Comparison of ENCODE assay signal across 18 mouse cellular contexts in genomic region chr7:34946269-34946925, GRCm38 (mm10). TPM values are rescaled to one million over a fixed set of nuclear protein-coding genes. Genes with fewer than 3 reads are reported as not detected.
A peak's percentile ranks its signal among the peaks of the same experiment; 100 is the strongest.
DNase-seq lines count a peak whose midpoint lies in the region; ATAC-seq and TF ChIP-seq lines count a peak whose summit lies in the region.
"Had no signal": no experiment of that assay in that cellular context is flagged by ENCODE, and none has a peak within 500 bp of the region (broad histone marks: within the 10 kb centered on the region; RNA-seq: fewer than 3 reads in every experiment).

No protein-coding gene starts in this region.

- H3K4me3 ChIP-seq in hindbrain, embryonic 10.5 days, result no peak overlapping the region
- no peak overlapping the region for H3K4me3 ChIP-seq in hindbrain, embryonic 14.5 days (replicated peaks; ENCODE audit: low read length)
- no peak overlapping the region for H3K4me3 ChIP-seq in midbrain, embryonic 14.5 days (replicated peaks; ENCODE audit: low read depth, low read length)
- H3K4me3 ChIP-seq in kidney, embryonic 14.5 days (ENCODE audit: low read length), result no peak overlapping the region
- H3K4me3 ChIP-seq: kidney, embryonic 15.5 days; left cerebral cortex, adult 2 months; liver, embryonic 12.5 days had no signal

- TF ChIP-seq POLR2A in brain, embryonic 14.5 days (IDR thresholded peaks at IDR 0.05; ENCODE audit: borderline replicate concordance, extremely low read depth, insufficient read depth, insufficient read length, poor library complexity, severe bottlenecking), result no peak

- H3K9ac ChIP-seq in hindbrain, embryonic 14.5 days, result no peak overlapping the region
- H3K9ac ChIP-seq in midbrain, embryonic 14.5 days (replicated peaks; ENCODE audit: low read length), result no peak overlapping the region
- no peak overlapping the region for H3K9ac ChIP-seq in kidney, embryonic 14.5 days (ENCODE audit: low read depth, low read length)
- H3K9ac ChIP-seq: kidney, embryonic 15.5 days; liver, embryonic 12.5 days; lung, embryonic 14.5 days had no signal

- H3K4me2 ChIP-seq in hindbrain, embryonic 14.5 days (replicated peaks), result no peak overlapping the region
- H3K4me2 ChIP-seq in midbrain, embryonic 14.5 days (ENCODE audit: low read length), result no peak overlapping the region
- H3K4me2 ChIP-seq in kidney, embryonic 14.5 days (replicated peaks; ENCODE audit: low read depth, low read length), result no peak overlapping the region
- H3K4me2 ChIP-seq: kidney, embryonic 15.5 days; liver, embryonic 12.5 days; lung, embryonic 14.5 days had no signal

- 75% methylated on average over 7 of the region's 7 CpGs for WGBS in hindbrain, embryonic 10.5 days
- WGBS in hindbrain, embryonic 14.5 days, result 35% methylated on average over 7 of the region's 7 CpGs
- WGBS in midbrain, embryonic 14.5 days, result 12% methylated on average over 7 of the region's 7 CpGs
- 92% methylated on average over 7 of the region's 7 CpGs for WGBS in kidney, embryonic 14.5 days

- no peak; the same call in 1 of the 2 replicates for ATAC-seq in hindbrain, embryonic 14.5 days (ENCODE audit: low FRiP score)
- ATAC-seq in midbrain, embryonic 14.5 days (ENCODE audit: low FRiP score, low TSS enrichment), result peak; percentile 71; the same call in 1 of the 2 replicates
- ATAC-seq in kidney, embryonic 14.5 days (ENCODE audit: low FRiP score, low TSS enrichment), result no peak
- ATAC-seq: intestine, embryonic 16.5 days; liver, embryonic 12.5 days had no signal

- H3K4me1 ChIP-seq in hindbrain, embryonic 10.5 days (replicated peaks), result peaks cover 16% of the 10 kb centered on the region
- H3K4me1 ChIP-seq in hindbrain, embryonic 14.5 days (replicated peaks; ENCODE audit: control insufficient read depth, insufficient read depth, low read length), result peaks cover 3% of the 10 kb centered on the region
- H3K4me1 ChIP-seq in midbrain, embryonic 14.5 days (ENCODE audit: control insufficient read depth, insufficient read depth, low read length), result peaks cover 27% of the 10 kb centered on the region
- no peaks in the 10 kb centered on the region for H3K4me1 ChIP-seq in kidney, embryonic 14.5 days (ENCODE audit: control insufficient read depth, insufficient read depth, low read length)
- H3K4me1 ChIP-seq: kidney, embryonic 15.5 days; liver, embryonic 12.5 days had no signal

- H3K27ac ChIP-seq in hindbrain, embryonic 10.5 days, result peak overlapping the region; percentile 64; the same call in 1 of the 2 replicates
- no peak overlapping the region for H3K27ac ChIP-seq in hindbrain, embryonic 14.5 days
- peak overlapping the region; percentile 75 for H3K27ac ChIP-seq in midbrain, embryonic 14.5 days (replicated peaks; ENCODE audit: low read depth, low read length)
- no peak overlapping the region for H3K27ac ChIP-seq in kidney, embryonic 14.5 days (ENCODE audit: low read depth, low read length)
- H3K27ac ChIP-seq: kidney, embryonic 15.5 days; left cerebral cortex, adult 2 months; liver, embryonic 12.5 days had no signal

- no peaks in the 10 kb centered on the region for H3K9me3 ChIP-seq in hindbrain, embryonic 10.5 days
- no peaks in the 10 kb centered on the region for H3K9me3 ChIP-seq in hindbrain, embryonic 14.5 days (ENCODE audit: control insufficient read depth, low read length)
- no peaks in the 10 kb centered on the region for H3K9me3 ChIP-seq in midbrain, embryonic 14.5 days (ENCODE audit: control insufficient read depth, low read length)
- no peaks in the 10 kb centered on the region for H3K9me3 ChIP-seq in kidney, embryonic 14.5 days (ENCODE audit: control insufficient read depth, low read length)
- H3K9me3 ChIP-seq: kidney, embryonic 15.5 days; liver, embryonic 12.5 days had no signal

- no peaks in the 10 kb centered on the region for H3K27me3 ChIP-seq in hindbrain, embryonic 10.5 days (ENCODE audit: insufficient read depth, poor library complexity, severe bottlenecking)
- H3K27me3 ChIP-seq in hindbrain, embryonic 14.5 days (ENCODE audit: control insufficient read depth, insufficient read depth, low read length), result no peaks in the 10 kb centered on the region
- no peaks in the 10 kb centered on the region for H3K27me3 ChIP-seq in midbrain, embryonic 14.5 days (ENCODE audit: control insufficient read depth, insufficient read depth, low read length)
- no peaks in the 10 kb centered on the region for H3K27me3 ChIP-seq in kidney, embryonic 14.5 days (ENCODE audit: control insufficient read depth, insufficient read depth, low read length)
- H3K27me3 ChIP-seq: kidney, embryonic 15.5 days; liver, embryonic 12.5 days had no signal

- DNase-seq in embryo, embryonic 10.5 days (ENCODE audit: low spot score), result peak; percentile 6
- DNase-seq in embryo, embryonic 10 days (ENCODE audit: low spot score), result no peak
- peak; percentile 10 for DNase-seq in hindbrain, embryonic 10.5 days (ENCODE audit: low spot score)
- no peak for DNase-seq in hindbrain, embryonic 14.5 days (ENCODE audit: low spot score)
- peak; percentile 78 for DNase-seq in brain, embryonic 14.5 days (ENCODE audit: low read depth)
- peak; percentile 79 for DNase-seq in midbrain, embryonic 14.5 days
- DNase-seq in adipocyte (ENCODE audit: low spot score), result no peak
- DNase-seq: adrenal gland, postnatal 10 days; cerebellum, adult 9-11 months; kidney, postnatal 4 days; layer of hippocampus, adult 9-11 months; lung, embryonic 14.5 days; lung, postnatal 36 days had no signal

- H3K36me3 ChIP-seq in hindbrain, embryonic 10.5 days, result peaks cover 39% of the 10 kb centered on the region
- H3K36me3 ChIP-seq in hindbrain, embryonic 14.5 days (replicated peaks; ENCODE audit: control insufficient read depth, insufficient read depth), result no peaks in the 10 kb centered on the region; the same call in 1 of the 2 replicates
- H3K36me3 ChIP-seq in midbrain, embryonic 14.5 days (ENCODE audit: control insufficient read depth, insufficient read depth, low read length), result 0 out of 2 replicates have a peak, but pooled peaks cover 2% of the 10 kb centered on the region
- peaks cover 14% of the 10 kb centered on the region for H3K36me3 ChIP-seq in kidney, embryonic 14.5 days (ENCODE audit: control insufficient read depth, insufficient read depth, low read length)

- no peak for TF ChIP-seq CTCF in brain, embryonic 14.5 days (IDR thresholded peaks at IDR 0.05; ENCODE audit: borderline replicate concordance, extremely low read depth, insufficient read depth, insufficient read length)

RNA-seq across cellular contexts. Expression of gene Pepd, which starts 34.2 kb away (rescaled TPM):
- 76.1 and 76.9 TPM in 2 replicates for polyA plus RNA-seq in hindbrain, embryonic 10.5 days (2016; fragmentation: Nextera tagmentation; extraction: Ambion mirVana)
- 63.8 and 68.2 TPM in 2 replicates for polyA plus RNA-seq in hindbrain, embryonic 14.5 days (2014; fragmentation: Nextera tagmentation; extraction: Ambion mirVana)
- polyA plus RNA-seq in brain, embryonic 14.5 days (2012; rRNA removed), result 41.6 and 46.9 TPM in 2 replicates
- polyA plus RNA-seq in midbrain, embryonic 14.5 days (2014; fragmentation: Nextera tagmentation; extraction: Ambion mirVana), result 57.2 and 62.4 TPM in 2 replicates
- 109 and 122 TPM in 2 replicates for polyA plus RNA-seq in kidney, embryonic 14.5 days (2014; fragmentation: Nextera tagmentation; extraction: Ambion mirVana)

Comparison
In these comparisons a context has a peak if more than half of its experiments do, and no peak if none do; other contexts are left out.
1. DNase-seq: peak in embryo, embryonic 10.5 days (single experiment), hindbrain, embryonic 10.5 days (single experiment), brain, embryonic 14.5 days (single experiment) and midbrain, embryonic 14.5 days (single experiment); none in embryo, embryonic 10 days (single experiment), hindbrain, embryonic 14.5 days (single experiment) and adipocyte (single experiment).
2. H3K27ac ChIP-seq: peak in hindbrain, embryonic 10.5 days (single experiment) and midbrain, embryonic 14.5 days (single experiment); none in hindbrain, embryonic 14.5 days (single experiment) and kidney, embryonic 14.5 days (single experiment).